Comparison of ENCODE assay signal across 8 mouse cellular contexts in the genomic region with DNA sequence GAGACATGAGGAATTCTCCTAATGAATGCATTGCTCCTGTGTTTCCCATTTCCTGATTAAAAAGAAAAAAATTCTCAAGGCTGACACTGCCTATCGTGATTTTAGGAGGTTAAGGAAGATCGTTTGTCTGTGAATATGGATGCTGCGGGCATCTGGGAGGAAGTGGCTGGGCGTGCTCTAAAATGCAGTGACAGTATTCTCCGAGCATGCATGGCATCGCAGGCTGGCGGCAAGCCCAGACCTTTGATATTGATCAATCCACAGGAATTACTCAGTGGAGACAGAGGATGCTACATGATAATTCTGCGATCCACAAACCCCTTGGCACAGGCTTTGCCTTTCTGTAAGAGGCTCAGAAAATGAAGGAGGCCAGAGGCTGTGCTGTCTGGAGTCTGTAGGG.
DNase-seq lines count a peak whose midpoint lies in the region; ATAC-seq and TF ChIP-seq lines count a peak whose summit lies in the region.

No protein-coding gene starts in this region.

- ATAC-seq in common myeloid progenitor, adult 5-6 weeks (replicated peaks; ENCODE audit: low read depth, poor library complexity, severe bottlenecking), result peak; percentile 40; the same call in 1 of the 2 replicates
- peak; percentile 54 for ATAC-seq in hindbrain, postnatal 0 days

- H3K4me1 ChIP-seq in hindbrain, postnatal 0 days (ENCODE audit: insufficient read depth, low read length), result peaks cover 28% of the 10 kb centered on the region

- no peaks in the 10 kb centered on the region for H3K36me3 ChIP-seq in hindbrain, postnatal 0 days (ENCODE audit: insufficient read depth, low read length)

- peak; percentile 78 for DNase-seq in left cerebral cortex, postnatal 4 days
- DNase-seq in left cerebral cortex, adult 11 months (ENCODE audit: low spot score), result no peak
- DNase-seq in hindbrain, postnatal 0 days (ENCODE audit: low spot score), result peak; percentile 83
- DNase-seq in lung, postnatal 4 days, result peak; percentile 78 to 86
- no peak for DNase-seq in testis, postnatal 10 days (ENCODE audit: low spot score)
- DNase-seq in cerebellum, adult 11-12 months, result no peak
- DNase-seq in heart, adult 9 months (ENCODE audit: low spot score in 2 of 2), result no peak

- 0 out of 2 replicates have a peak overlapping the region, but pooled peaks have one; percentile 28 for H3K9ac ChIP-seq in hindbrain, postnatal 0 days (replicated peaks; ENCODE audit: low read length)

- WGBS in hindbrain, postnatal 0 days, result 5% methylated on average over 8 of the region's 8 CpGs

- TF ChIP-seq CTCF in hindbrain, postnatal 0 days (IDR thresholded peaks at IDR 0.05; ENCODE audit: low read depth), result no peak

- H3K27me3 ChIP-seq in hindbrain, postnatal 0 days (ENCODE audit: insufficient read depth, low read length), result no peaks in the 10 kb centered on the region

- H3K27ac ChIP-seq in hindbrain, postnatal 0 days, result peak overlapping the region; percentile 85

- H3K4me2 ChIP-seq in hindbrain, postnatal 0 days (ENCODE audit: low read depth, low read length), result peak overlapping the region; percentile 31; the same call in 1 of the 2 replicates

- H3K9me3 ChIP-seq in hindbrain, postnatal 0 days (ENCODE audit: low read length), result no peaks in the 10 kb centered on the region

- intact Hi-C loops in left cerebral cortex, postnatal 4 days (cut with DNase I), result no loop called here

- H3K4me3 ChIP-seq in hindbrain, postnatal 0 days (ENCODE audit: low read length), result no peak overlapping the region

Comparison
In these comparisons a context has a peak if more than half of its experiments do, and no peak if none do; other contexts are left out.
1. DNase-seq: peak in left cerebral cortex, postnatal 4 days (single experiment), hindbrain, postnatal 0 days (single experiment) and lung, postnatal 4 days (2 of 2); none in left cerebral cortex, adult 11 months (single experiment), testis, postnatal 10 days (single experiment), cerebellum, adult 11-12 months (single experiment) and heart, adult 9 months (0 of 2).